Mouse (Mus musculus) adrenal gland, postnatal 14 days (tissue): Measurements from ENCODE around the gene Tango6. TPM values are rescaled to one million over a fixed set of nuclear protein-coding genes. Genes with fewer than 3 reads are reported as not detected.

Experiments used
- DNase-seq: peaks from one replicate; pipeline ENCODE4 v3.0.0; 2021; ENCODE audit warnings: mixed read lengths
- total RNA-seq: library from RNA; stranded (reverse); gene quantifications from 2 replicates; pipeline ENCODE4 v1.2.3, GENCODE M21; 2021

Tango6 gene
- total RNA-seq, 1 experiment from 2014 or later: 8.4 TPM

- DNase-seq: no peak
Measured at GRCm38 (mm10) chr8:106761317-106761716, 78.4 kb downstream of the Tango6 start.

GRCm38 (mm10) chr8:106761867-106762523 is 79.1 kb downstream of the Tango6 start:
- DNase-seq: peak; percentile 18

- no peak for DNase-seq
Measured at GRCm38 (mm10) chr8:106764529-106764928, 81.7 kb downstream of the Tango6 start.

GRCm38 (mm10) chr8:106765570-106765969 is 82.7 kb downstream of the Tango6 start:
- DNase-seq: no peak

GRCm38 (mm10) chr8:106766736-106767135 is 83.9 kb downstream of the Tango6 start:
- no peak for DNase-seq

- no peak for DNase-seq
Measured at GRCm38 (mm10) chr8:106769147-106769805, 86.4 kb downstream of the Tango6 start.

GRCm38 (mm10) chr8:106770596-106771179 is 87.8 kb downstream of the Tango6 start:
- no peak for DNase-seq

- no peak for DNase-seq
Measured at GRCm38 (mm10) chr8:106772094-106772493, 89.2 kb downstream of the Tango6 start.

- no peak for DNase-seq
Measured at GRCm38 (mm10) chr8:106772501-106772900, 89.6 kb downstream of the Tango6 start.

- DNase-seq: peak; percentile 22
Measured at GRCm38 (mm10) chr8:106774567-106775320, 91.9 kb downstream of the Tango6 start.

- no peak for DNase-seq
Measured at GRCm38 (mm10) chr8:106789623-106790022, 106.8 kb downstream of the Tango6 start.

GRCm38 (mm10) chr8:106794820-106795219 is 112.0 kb downstream of the Tango6 start:
- no peak for DNase-seq

GRCm38 (mm10) chr8:106799821-106800220 is 117.0 kb downstream of the Tango6 start:
- no peak for DNase-seq

GRCm38 (mm10) chr8:106801261-106801660 is 118.4 kb downstream of the Tango6 start:
- no peak for DNase-seq

- DNase-seq: peak; percentile 25
Measured at GRCm38 (mm10) chr8:106802384-106803137, 119.7 kb downstream of the Tango6 start.

GRCm38 (mm10) chr8:106805859-106806258 is 123.0 kb downstream of the Tango6 start:
- DNase-seq: no peak

- DNase-seq: no peak
Measured at GRCm38 (mm10) chr8:106807461-106807860, 124.6 kb downstream of the Tango6 start.

- DNase-seq: no peak
Measured at GRCm38 (mm10) chr8:106809726-106810125, 126.9 kb downstream of the Tango6 start.

- DNase-seq: no peak
Measured at GRCm38 (mm10) chr8:106810406-106810805, 127.5 kb downstream of the Tango6 start.

GRCm38 (mm10) chr8:106812560-106812959 is 129.7 kb downstream of the Tango6 start:
- no peak for DNase-seq

- DNase-seq: no peak
Measured at GRCm38 (mm10) chr8:106816431-106817170, 133.7 kb downstream of the Tango6 start.
